Comparison of ENCODE assay signal across 15 mouse cellular contexts in genomic region chr9:68486646-68487045, GRCm38 (mm10).
DNase-seq lines count a peak whose midpoint lies in the region; ATAC-seq and TF ChIP-seq lines count a peak whose summit lies in the region.
"Had no signal": no experiment of that assay in that cellular context is flagged by ENCODE, and none has a peak within 500 bp of the region (broad histone marks: within the 10 kb centered on the region; RNA-seq: fewer than 3 reads in every experiment).

No protein-coding gene starts in this region.

- H3K27me3 ChIP-seq in heart, embryonic 12.5 days (replicated peaks) = no peaks in the 10 kb centered on the region
- H3K27me3 ChIP-seq in midbrain, postnatal 0 days (ENCODE audit: insufficient read depth, low read length) = no peaks in the 10 kb centered on the region
- H3K27me3 ChIP-seq in midbrain, embryonic 10.5 days (ENCODE audit: low read depth, poor library complexity, severe bottlenecking) = no peaks in the 10 kb centered on the region
- H3K27me3 ChIP-seq in embryonic facial prominence, embryonic 10.5 days (replicated peaks; ENCODE audit: low read depth, poor library complexity, severe bottlenecking) = no peaks in the 10 kb centered on the region
- H3K27me3 ChIP-seq: lung, embryonic 15.5 days; megakaryocyte, embryonic 14.5 days had no signal

- no peak for TF ChIP-seq CTCF in midbrain, postnatal 0 days (IDR thresholded peaks at IDR 0.05)

- WGBS in heart, embryonic 12.5 days = 65% methylated on average over 5 of the region's 5 CpGs
- 73% methylated on average over 5 of the region's 5 CpGs for WGBS in midbrain, postnatal 0 days
- 75% methylated on average over 5 of the region's 5 CpGs for WGBS in midbrain, embryonic 10.5 days
- WGBS in embryonic facial prominence, embryonic 10.5 days = 86% methylated on average over 5 of the region's 5 CpGs

- no peak overlapping the region for H3K27ac ChIP-seq in heart, embryonic 12.5 days (ENCODE audit: poor library complexity, severe bottlenecking)
- no peak overlapping the region for H3K27ac ChIP-seq in midbrain, postnatal 0 days (ENCODE audit: low read depth, low read length)
- no peak overlapping the region for H3K27ac ChIP-seq in midbrain, embryonic 10.5 days (replicated peaks)
- no peak overlapping the region for H3K27ac ChIP-seq in embryonic facial prominence, embryonic 10.5 days (replicated peaks)
- H3K27ac ChIP-seq: kidney, postnatal 0 days; lung, embryonic 15.5 days had no signal

- H3K4me1 ChIP-seq in heart, embryonic 12.5 days (replicated peaks) = no peaks in the 10 kb centered on the region
- H3K4me1 ChIP-seq in midbrain, postnatal 0 days (ENCODE audit: insufficient read depth, low read length) = no peaks in the 10 kb centered on the region
- H3K4me1 ChIP-seq in midbrain, embryonic 10.5 days = no peaks in the 10 kb centered on the region
- no peaks in the 10 kb centered on the region for H3K4me1 ChIP-seq in embryonic facial prominence, embryonic 10.5 days
- H3K4me1 ChIP-seq: lung, embryonic 15.5 days; megakaryocyte, embryonic 14.5 days had no signal

- no peaks in the 10 kb centered on the region for H3K9me3 ChIP-seq in heart, embryonic 12.5 days (replicated peaks)
- H3K9me3 ChIP-seq in midbrain, postnatal 0 days (ENCODE audit: low read length) = no peaks in the 10 kb centered on the region
- H3K9me3 ChIP-seq in midbrain, embryonic 10.5 days (replicated peaks) = no peaks in the 10 kb centered on the region
- H3K9me3 ChIP-seq in embryonic facial prominence, embryonic 10.5 days = no peaks in the 10 kb centered on the region
- H3K9me3 ChIP-seq: lung, embryonic 15.5 days had no signal

- no peak overlapping the region for H3K4me2 ChIP-seq in heart, embryonic 12.5 days
- no peak overlapping the region for H3K4me2 ChIP-seq in midbrain, postnatal 0 days (ENCODE audit: low read depth, low read length, poor library complexity, severe bottlenecking)
- H3K4me2 ChIP-seq: liver, embryonic 11.5 days; lung, embryonic 15.5 days had no signal

- no peaks in the 10 kb centered on the region for H3K36me3 ChIP-seq in heart, embryonic 12.5 days
- no peaks in the 10 kb centered on the region for H3K36me3 ChIP-seq in midbrain, postnatal 0 days (ENCODE audit: insufficient read depth, low read length)
- no peaks in the 10 kb centered on the region for H3K36me3 ChIP-seq in midbrain, embryonic 10.5 days
- H3K36me3 ChIP-seq in embryonic facial prominence, embryonic 10.5 days (replicated peaks) = no peaks in the 10 kb centered on the region
- H3K36me3 ChIP-seq: lung, embryonic 15.5 days had no signal

- DNase-seq in heart, adult 11 months = peak; percentile 93
- peak; percentile 64 for DNase-seq in midbrain, postnatal 0 days (ENCODE audit: low spot score)
- DNase-seq in midbrain, embryonic 10.5 days (ENCODE audit: low spot score) = no peak
- DNase-seq in cerebellum, adult 9-11 months = peak; percentile 25
- peak; percentile 61 to 74 for DNase-seq in layer of hippocampus, postnatal 10 days (ENCODE audit: low spot score in 2 of 2)
- DNase-seq in spleen, postnatal 36 days (ENCODE audit: low spot score in 2 of 2) = no peak
- DNase-seq in embryonic facial prominence, embryonic 10.5 days (ENCODE audit: low spot score) = no peak
- DNase-seq: adrenal gland, adult 8-10 months; right cerebral cortex, postnatal 25 days had no signal

- ATAC-seq in heart, embryonic 12.5 days (ENCODE audit: insufficient number of reproducible peaks, low FRiP score) = no peak
- ATAC-seq in midbrain, postnatal 0 days (ENCODE audit: low FRiP score) = no peak
- ATAC-seq: intestine, embryonic 16.5 days had no signal

- no peak overlapping the region for H3K9ac ChIP-seq in heart, embryonic 12.5 days
- no peak overlapping the region for H3K9ac ChIP-seq in midbrain, postnatal 0 days (replicated peaks; ENCODE audit: low read length, poor library complexity, severe bottlenecking)
- H3K9ac ChIP-seq: lung, embryonic 15.5 days had no signal

- H3K4me3 ChIP-seq in heart, embryonic 12.5 days = no peak overlapping the region
- no peak overlapping the region for H3K4me3 ChIP-seq in midbrain, postnatal 0 days (ENCODE audit: low read depth, low read length)
- no peak overlapping the region for H3K4me3 ChIP-seq in midbrain, embryonic 10.5 days
- H3K4me3 ChIP-seq in embryonic facial prominence, embryonic 10.5 days = no peak overlapping the region
- H3K4me3 ChIP-seq: lung, embryonic 15.5 days had no signal

Comparison
In these comparisons a context has a peak if more than half of its experiments do, and no peak if none do; other contexts are left out.
1. DNase-seq: peak in heart, adult 11 months (single experiment), midbrain, postnatal 0 days (single experiment), cerebellum, adult 9-11 months (single experiment) and layer of hippocampus, postnatal 10 days (2 of 2); none in midbrain, embryonic 10.5 days (single experiment), spleen, postnatal 36 days (0 of 2) and embryonic facial prominence, embryonic 10.5 days (single experiment).